Mouse (Mus musculus): Measurements from ENCODE around the gene Pcsk6. TPM values are rescaled to one million over a fixed set of nuclear protein-coding genes. Genes with fewer than 3 reads are reported as not detected.
"Not testable (repeated sequence)": the region's sequence is repeated elsewhere in the genome, so short reads cannot be mapped to it uniquely, and the experiment has no call there.

Pcsk6 gene
- polyA plus RNA-seq (2012; rRNA removed): 3.8 and 6.5 TPM in 2 replicates

DNA sequence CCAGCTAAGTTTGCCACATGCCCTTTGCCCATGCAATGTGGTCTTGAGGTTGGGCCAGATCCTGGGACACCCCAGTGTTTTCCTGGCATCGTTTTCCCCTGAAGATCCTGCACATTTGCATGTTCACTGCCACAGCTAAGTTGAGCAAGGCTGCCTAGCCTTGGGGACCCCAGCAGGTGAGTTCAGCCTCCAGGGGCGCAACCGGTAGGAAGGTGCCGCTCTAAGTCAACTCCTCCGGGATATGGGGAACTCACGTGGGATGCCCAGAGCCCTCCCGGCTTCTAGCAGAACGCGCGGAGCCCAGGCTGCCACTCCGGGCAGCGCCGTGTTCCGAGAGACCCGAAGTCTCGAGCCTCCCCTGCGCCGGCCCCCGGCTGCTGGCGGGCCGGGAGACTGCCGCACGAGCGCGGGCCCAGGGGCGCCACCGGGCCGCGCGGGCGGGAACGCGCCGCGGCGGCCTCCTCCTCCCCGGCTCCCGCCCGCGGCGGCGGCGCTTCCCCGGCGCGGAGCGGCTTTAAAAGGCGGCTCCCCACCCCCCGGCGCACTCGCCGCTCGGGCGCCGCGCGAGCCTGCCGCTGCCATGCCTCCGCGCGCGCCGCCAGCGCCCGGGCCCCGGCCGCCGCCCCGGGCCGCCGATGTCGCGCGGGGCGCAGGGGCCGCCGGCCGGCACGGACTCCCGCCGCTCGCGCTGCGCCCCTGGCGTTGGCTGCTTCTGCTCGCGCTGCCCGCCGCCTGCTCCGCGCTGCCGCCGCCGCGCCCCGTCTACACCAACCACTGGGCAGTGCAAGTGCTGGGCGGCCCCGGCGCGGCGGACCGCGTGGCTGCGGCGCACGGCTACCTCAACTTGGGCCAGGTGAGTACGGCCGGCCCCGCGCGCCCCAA, at the start of gene Pcsk6:
Gene Pcsk6 (plus strand): TSS at position 144 of the 882 bp plus-strand sequence.
- DNase-seq (ENCODE audit: low read depth): peak; percentile 58
- peak; percentile 1; the same call in 1 of the 2 replicates for TF ChIP-seq CTCF (IDR thresholded peaks at IDR 0.05; ENCODE audit: borderline replicate concordance, extremely low read depth, insufficient read depth, insufficient read length)
- no peak for TF ChIP-seq POLR2A (IDR thresholded peaks at IDR 0.05; ENCODE audit: borderline replicate concordance, extremely low read depth, insufficient read depth, insufficient read length, poor library complexity, severe bottlenecking)

DNA sequence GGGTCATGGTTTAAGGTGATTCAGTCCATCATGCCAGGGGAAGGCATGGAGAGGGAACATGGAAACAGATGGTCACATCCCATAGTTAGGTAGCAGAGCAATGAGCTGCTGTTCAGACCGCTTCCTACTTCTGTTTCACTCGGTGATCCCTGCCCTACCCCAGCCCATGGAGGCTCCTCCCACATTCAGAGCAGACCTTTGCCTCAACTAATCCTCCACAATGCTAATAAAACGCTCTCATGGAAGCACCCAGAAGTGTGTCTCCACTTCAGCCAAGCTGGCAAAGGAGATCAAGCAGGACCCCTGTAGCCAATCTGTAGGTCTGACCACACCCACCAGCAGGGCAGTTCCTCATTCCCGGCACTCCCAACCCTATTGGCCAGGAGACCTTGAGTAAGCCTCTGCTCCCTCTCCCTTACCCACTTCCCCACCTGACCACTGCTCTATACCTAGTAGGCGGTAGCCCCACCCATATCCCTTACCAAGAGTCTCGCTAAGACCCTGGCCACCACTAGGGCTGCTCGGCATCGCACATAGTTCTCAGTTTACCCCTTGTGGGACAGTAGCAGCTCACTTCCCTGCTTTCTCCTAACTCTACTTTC, 47.8 kb upstream of the Pcsk6 start:
- TF ChIP-seq CTCF (IDR thresholded peaks at IDR 0.05; ENCODE audit: borderline replicate concordance, extremely low read depth, insufficient read depth, insufficient read length) (no peak), POLR2A (IDR thresholded peaks at IDR 0.05; ENCODE audit: borderline replicate concordance, extremely low read depth, insufficient read depth, insufficient read length, poor library complexity, severe bottlenecking) (no peak)
- no peak for DNase-seq (ENCODE audit: low read depth)

GRCm38 (mm10) chr7:65817564-65817963, 44.0 kb upstream of the Pcsk6 start:
- no peak for DNase-seq (ENCODE audit: low read depth)
- TF ChIP-seq POLR2A (IDR thresholded peaks at IDR 0.05; ENCODE audit: borderline replicate concordance, extremely low read depth, insufficient read depth, insufficient read length, poor library complexity, severe bottlenecking) (no peak), CTCF (IDR thresholded peaks at IDR 0.05; ENCODE audit: borderline replicate concordance, extremely low read depth, insufficient read depth, insufficient read length) (no peak)

- no peak for TF ChIP-seq POLR2A (IDR thresholded peaks at IDR 0.05; ENCODE audit: borderline replicate concordance, extremely low read depth, insufficient read depth, insufficient read length, poor library complexity, severe bottlenecking)
- DNase-seq (ENCODE audit: low read depth): peak; percentile 11
These were observed 41.1 kb upstream of the Pcsk6 start for GRCm38 (mm10) chr7:65820391-65820790.

GRCm38 (mm10) chr7:65821901-65822300, 39.6 kb upstream of the Pcsk6 start:
- not testable (repeated sequence) for DNase-seq (ENCODE audit: low read depth)

- TF ChIP-seq CTCF (IDR thresholded peaks at IDR 0.05; ENCODE audit: borderline replicate concordance, extremely low read depth, insufficient read depth, insufficient read length) (no peak), POLR2A (IDR thresholded peaks at IDR 0.05; ENCODE audit: borderline replicate concordance, extremely low read depth, insufficient read depth, insufficient read length, poor library complexity, severe bottlenecking) (no peak)
- no peak for DNase-seq (ENCODE audit: low read depth)
These were observed 38.9 kb upstream of the Pcsk6 start for GRCm38 (mm10) chr7:65822506-65823119.

DNA sequence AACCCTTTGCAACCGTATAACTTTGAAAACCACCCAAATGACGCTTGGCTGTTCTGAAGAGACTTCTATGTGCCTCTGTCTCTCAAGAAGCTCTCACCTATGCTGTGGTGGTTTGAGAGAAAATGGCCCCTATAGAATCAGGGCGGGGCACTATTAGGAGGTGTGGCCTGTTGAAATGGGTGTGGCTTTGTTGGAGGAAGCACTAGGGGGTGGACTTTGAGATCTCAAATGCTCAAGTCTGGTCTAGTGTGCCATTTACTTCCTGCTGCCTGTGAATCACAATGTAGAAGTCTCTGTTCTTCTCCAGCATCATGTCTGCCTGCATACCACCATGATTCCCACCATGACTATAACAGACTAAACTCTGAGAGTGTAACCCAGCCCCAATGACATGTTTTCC, 21.8 kb upstream of the Pcsk6 start:
- TF ChIP-seq POLR2A (IDR thresholded peaks at IDR 0.05; ENCODE audit: borderline replicate concordance, extremely low read depth, insufficient read depth, insufficient read length, poor library complexity, severe bottlenecking) (no peak), CTCF (IDR thresholded peaks at IDR 0.05; ENCODE audit: borderline replicate concordance, extremely low read depth, insufficient read depth, insufficient read length) (no peak)
- no peak for DNase-seq (ENCODE audit: low read depth)

DNA sequence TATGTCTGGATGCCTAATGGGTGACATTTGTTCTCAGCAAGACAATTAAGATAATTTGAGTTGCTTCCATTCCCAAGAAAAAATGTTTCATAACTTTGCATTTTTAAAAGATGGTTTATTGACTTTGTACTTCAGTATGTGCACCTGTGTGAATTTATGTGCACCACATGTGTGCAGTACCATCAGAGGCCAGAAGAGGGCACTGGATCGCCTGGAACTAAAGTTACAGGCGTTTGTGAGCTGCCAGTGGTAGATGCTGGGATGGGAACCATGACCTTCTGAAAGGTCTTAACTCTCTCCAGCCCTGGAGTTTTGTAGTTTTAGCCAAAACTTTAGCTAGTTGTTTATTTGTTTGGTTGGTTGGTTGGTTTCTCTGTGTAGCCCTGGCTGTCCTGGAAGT, 18.3 kb upstream of the Pcsk6 start:
- no peak for DNase-seq (ENCODE audit: low read depth)
- peak; percentile 41; the same call in 1 of the 2 replicates for TF ChIP-seq CTCF (IDR thresholded peaks at IDR 0.05; ENCODE audit: borderline replicate concordance, extremely low read depth, insufficient read depth, insufficient read length)
- no peak for TF ChIP-seq POLR2A (IDR thresholded peaks at IDR 0.05; ENCODE audit: borderline replicate concordance, extremely low read depth, insufficient read depth, insufficient read length, poor library complexity, severe bottlenecking)

DNA sequence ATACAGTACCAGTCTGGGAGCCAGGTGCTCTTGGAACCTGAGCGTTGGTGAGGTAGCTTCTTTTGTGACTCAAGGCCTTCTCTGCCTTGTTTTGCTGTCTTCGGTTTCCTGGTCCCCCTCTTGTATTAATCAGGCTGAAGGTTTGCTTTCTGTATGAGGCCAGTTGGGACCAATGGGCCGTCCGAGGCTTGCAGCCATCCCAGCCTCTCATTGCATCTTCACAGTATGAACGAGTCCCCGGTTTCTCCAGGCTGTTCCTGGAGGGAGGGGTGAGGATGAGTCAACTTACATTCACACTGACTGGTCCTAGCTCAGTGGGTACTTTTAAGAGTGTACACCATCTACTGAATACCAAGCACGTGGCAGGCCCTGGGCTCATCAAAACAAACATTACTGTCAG, 553 bp upstream of the Pcsk6 start:
- TF ChIP-seq POLR2A (IDR thresholded peaks at IDR 0.05; ENCODE audit: borderline replicate concordance, extremely low read depth, insufficient read depth, insufficient read length, poor library complexity, severe bottlenecking): no peak
- TF ChIP-seq CTCF (IDR thresholded peaks at IDR 0.05; ENCODE audit: borderline replicate concordance, extremely low read depth, insufficient read depth, insufficient read length): no peak
- no peak for DNase-seq (ENCODE audit: low read depth)

GRCm38 (mm10) chr7:65862473-65863176, 1.1 kb downstream of the Pcsk6 start:
- no peak for TF ChIP-seq CTCF (IDR thresholded peaks at IDR 0.05; ENCODE audit: borderline replicate concordance, extremely low read depth, insufficient read depth, insufficient read length)
- no peak for TF ChIP-seq POLR2A (IDR thresholded peaks at IDR 0.05; ENCODE audit: borderline replicate concordance, extremely low read depth, insufficient read depth, insufficient read length, poor library complexity, severe bottlenecking)
- DNase-seq (ENCODE audit: low read depth): no peak

- no peak for DNase-seq (ENCODE audit: low read depth)
- TF ChIP-seq CTCF (IDR thresholded peaks at IDR 0.05; ENCODE audit: borderline replicate concordance, extremely low read depth, insufficient read depth, insufficient read length) (no peak), POLR2A (IDR thresholded peaks at IDR 0.05; ENCODE audit: borderline replicate concordance, extremely low read depth, insufficient read depth, insufficient read length, poor library complexity, severe bottlenecking) (no peak)
These were observed 7.6 kb downstream of the Pcsk6 start for GRCm38 (mm10) chr7:65869173-65869572.

Data from brain, embryonic 14.5 days (tissue).